Mouse (Mus musculus) gastrocnemius, adult 18-20 months (tissue): ENCODE data around the gene Dlg5. TPM values are rescaled to one million over a fixed set of nuclear protein-coding genes. Genes with fewer than 3 reads are reported as not detected.

Source experiments
- DNase-seq: peaks from one replicate; pipeline ENCODE4 v3.0.0; 2021; ENCODE audit warnings: low spot score
- microRNA-seq: library from miRNA; unstranded; fragments of <30 nt; microRNA quantifications from one replicate; pipeline ENCODE4 v1.2.0, GENCODE M21; 2021
- total RNA-seq, 2 experiments: library from RNA; stranded (reverse); gene quantifications; 2 replicates each; pipeline ENCODE4 v1.2.3; 2021

Gene Dlg5
- total RNA-seq, 2 experiments from 2014 or later = 5.5 to 6.7 TPM

- DNase-seq = no peak
Measured at GRCm38 (mm10) chr14:24132092-24132491, 113.6 kb downstream of the Dlg5 start.

- DNase-seq = no peak
Measured at GRCm38 (mm10) chr14:24125069-24125468, 120.7 kb downstream of the Dlg5 start.

- DNase-seq = no peak
Measured at GRCm38 (mm10) chr14:24124171-24124570, 121.5 kb downstream of the Dlg5 start.

- no peak for DNase-seq
Measured at GRCm38 (mm10) chr14:24106734-24107133, 139.0 kb downstream of the Dlg5 start.

- no peak for DNase-seq
Measured at GRCm38 (mm10) chr14:24098828-24099227, 146.9 kb downstream of the Dlg5 start.

GRCm38 (mm10) chr14:24094656-24095055 is 151.1 kb downstream of the Dlg5 start:
- DNase-seq = no peak

GRCm38 (mm10) chr14:24093221-24093620 is 152.5 kb downstream of the Dlg5 start:
- DNase-seq = no peak

- DNase-seq = no peak
Measured at GRCm38 (mm10) chr14:24092391-24092790, 153.3 kb downstream of the Dlg5 start.

GRCm38 (mm10) chr14:24090790-24091189 is 154.9 kb downstream of the Dlg5 start:
- DNase-seq = no peak

GRCm38 (mm10) chr14:24089181-24089580 is 156.5 kb downstream of the Dlg5 start:
- DNase-seq = no peak

GRCm38 (mm10) chr14:24087430-24087829 is 158.3 kb downstream of the Dlg5 start:
- DNase-seq = no peak

GRCm38 (mm10) chr14:24086481-24086880 is 159.2 kb downstream of the Dlg5 start:
- no peak for DNase-seq

Small RNA genes lying within 50 kb of the gene (microRNA-seq; reads per million reads assigned to microRNA genes)
- not detected for gene Mir7210

Other genes with a start within 250 kb of the Dlg5 start
- gene Kcnma1, start 231.4 kb downstream of the Dlg5 start, total RNA-seq = 10 to 100 TPM; 44.2 to 58.9 TPM
- not detected for gene E330034G19Rik, start 47.3 kb upstream of the Dlg5 start, total RNA-seq
- 1 to 10 TPM; 6.2 to 8.2 TPM for gene Polr3a, start 241.1 kb upstream of the Dlg5 start, total RNA-seq
- 100 to 1,000 TPM; 767 to 782 TPM for gene Rps24, start 241.2 kb upstream of the Dlg5 start, total RNA-seq